ENCODE assay signal across 8 mouse cellular contexts in genomic region chr10:117432871-117433546, GRCm38 (mm10). TPM values are rescaled to one million over a fixed set of nuclear protein-coding genes. Genes with fewer than 3 reads are reported as not detected.
DNase-seq lines count a peak whose midpoint lies in the region; ATAC-seq and TF ChIP-seq lines count a peak whose summit lies in the region.

No protein-coding gene starts in this region.

- H3K4me1 ChIP-seq in kidney, embryonic 16.5 days (ENCODE audit: insufficient read depth, low read length): peaks cover 17% of the 10 kb centered on the region
- peaks cover 20% of the 10 kb centered on the region for H3K4me1 ChIP-seq in liver, embryonic 12.5 days

- H3K9ac ChIP-seq in kidney, embryonic 16.5 days (replicated peaks; ENCODE audit: low read length): no peak overlapping the region
- no peak overlapping the region for H3K9ac ChIP-seq in liver, embryonic 12.5 days

- no peak overlapping the region for H3K4me3 ChIP-seq in kidney, embryonic 16.5 days (ENCODE audit: low read length)
- H3K4me3 ChIP-seq in liver, embryonic 12.5 days: 0 out of 2 replicates have a peak overlapping the region, but pooled peaks have one; percentile 21
- H3K4me3 ChIP-seq in gastrocnemius, adult 2 months: no peak overlapping the region

- H3K27me3 ChIP-seq in kidney, embryonic 16.5 days (ENCODE audit: insufficient read depth, low read length): no peaks in the 10 kb centered on the region
- H3K27me3 ChIP-seq in liver, embryonic 12.5 days (replicated peaks): no peaks in the 10 kb centered on the region

- ATAC-seq in kidney, embryonic 16.5 days (ENCODE audit: low FRiP score, low TSS enrichment): no peak
- no peak for ATAC-seq in liver, embryonic 12.5 days

- H3K27ac ChIP-seq in kidney, embryonic 16.5 days (ENCODE audit: low read length): no peak overlapping the region
- H3K27ac ChIP-seq in liver, embryonic 12.5 days: no peak overlapping the region
- H3K27ac ChIP-seq in gastrocnemius, adult 2 months: no peak overlapping the region

- TF ChIP-seq CTCF in gastrocnemius, adult 2 months (IDR thresholded peaks at IDR 0.05): no peak

- WGBS in kidney, embryonic 16.5 days: 93% methylated on average over 7 of the region's 7 CpGs
- WGBS in liver, embryonic 12.5 days (ENCODE audit: insufficient replicate concordance): 80% methylated on average over 7 of the region's 7 CpGs

- no peaks in the 10 kb centered on the region for H3K36me3 ChIP-seq in kidney, embryonic 16.5 days (ENCODE audit: insufficient read depth, low read length)
- H3K36me3 ChIP-seq in liver, embryonic 12.5 days: no peaks in the 10 kb centered on the region

- intact Hi-C loops in gastrocnemius, adult 2 months (cut with DNase I): no loop called here

- H3K9me3 ChIP-seq in kidney, embryonic 16.5 days (ENCODE audit: low read length): no peaks in the 10 kb centered on the region
- H3K9me3 ChIP-seq in liver, embryonic 12.5 days (replicated peaks): no peaks in the 10 kb centered on the region

- peak overlapping the region; percentile 44; the same call in 1 of the 2 replicates for H3K4me2 ChIP-seq in kidney, embryonic 16.5 days (replicated peaks; ENCODE audit: low read depth, low read length)
- peak overlapping the region; percentile 58 for H3K4me2 ChIP-seq in liver, embryonic 12.5 days

- no peak for DNase-seq in kidney, postnatal 36 days
- peak; percentile 24 for DNase-seq in CD4-positive helper T cell, adult 2 months (ENCODE audit: low read depth, low spot score)
- DNase-seq in T-cell, adult 2 months (ENCODE audit: low spot score): peak; percentile 33
- no peak for DNase-seq in cerebellum, postnatal 14 days
- DNase-seq in adrenal gland, adult (ENCODE audit: inconsistent age in 2 of 2, low spot score in 1 of 2): no peak
- no peak for DNase-seq in gastrocnemius, adult 2 months

RNA-seq across cellular contexts. Expression of gene Cpsf6, which starts 53.2 kb away (rescaled TPM):
- polyA plus RNA-seq in kidney, embryonic 16.5 days (2015; fragmentation: Nextera tagmentation; extraction: Ambion mirVana): 151 and 171 TPM in 2 replicates
- polyA plus RNA-seq in liver, embryonic 12.5 days (2016; fragmentation: Nextera tagmentation; extraction: Ambion mirVana): 92.5 and 96.8 TPM in 2 replicates
- total RNA-seq in gastrocnemius, adult 2 months (2021): 10 to 100 TPM; 21.8 to 26.0 TPM

Comparison
In these comparisons a context has a peak if more than half of its experiments do, and no peak if none do; other contexts are left out.
1. DNase-seq: peak in CD4-positive helper T cell, adult 2 months (single experiment) and T-cell, adult 2 months (single experiment); none in kidney, postnatal 36 days (0 of 2), cerebellum, postnatal 14 days (0 of 2), adrenal gland, adult (0 of 2) and gastrocnemius, adult 2 months (single experiment).